In the genomic region with DNA sequence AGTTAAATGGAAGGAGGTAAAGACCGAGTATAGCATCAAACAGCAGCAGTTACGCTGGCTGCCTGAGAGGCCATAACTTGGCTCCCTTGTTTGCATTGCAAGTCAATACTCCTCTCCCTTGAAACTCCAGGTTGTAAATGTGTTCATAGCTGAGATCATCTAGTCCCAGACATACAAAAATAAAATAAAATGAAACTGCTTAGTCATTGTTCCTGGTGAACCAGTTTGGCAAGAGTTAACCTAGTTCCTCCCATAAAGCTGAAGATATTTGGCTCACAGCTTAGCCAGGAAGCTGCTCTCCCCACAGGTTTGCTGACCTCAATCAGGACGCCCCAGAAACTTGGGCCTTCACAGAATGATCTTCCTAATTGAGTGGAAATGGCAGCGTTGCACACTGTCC, we compare ENCODE assay signal across 18 mouse cellular contexts.
DNase-seq lines count a peak whose midpoint lies in the region; ATAC-seq lines count a peak whose summit lies in the region.
"Had no signal": no experiment of that assay in that cellular context is flagged by ENCODE, and none has a peak within 500 bp of the region (broad histone marks: within the 10 kb centered on the region; RNA-seq: fewer than 3 reads in every experiment).

No protein-coding gene starts in this region.

- peak overlapping the region; percentile 23; the same call in 1 of the 2 replicates for H3K27ac ChIP-seq in liver, embryonic 12.5 days
- no peak overlapping the region for H3K27ac ChIP-seq in liver, embryonic 11.5 days (ENCODE audit: low read depth, low read length)
- peak overlapping the region; percentile 44; the same call in 1 of the 2 replicates for H3K27ac ChIP-seq in brown adipose tissue, adult 24 weeks (replicated peaks; ENCODE audit: low read depth, low read length)
- peak overlapping the region; percentile 14; the same call in 1 of the 2 replicates for H3K27ac ChIP-seq in intestine, embryonic 16.5 days (ENCODE audit: low read length)
- peak overlapping the region; percentile 48; the same call in 1 of the 2 replicates for H3K27ac ChIP-seq in stomach, embryonic 15.5 days
- H3K27ac ChIP-seq: limb, embryonic 12.5 days; lung, embryonic 15.5 days had no signal

- H3K9ac ChIP-seq in liver, embryonic 12.5 days = no peak overlapping the region
- no peak overlapping the region for H3K9ac ChIP-seq in liver, embryonic 11.5 days (ENCODE audit: low read depth, low read length)
- H3K9ac ChIP-seq in intestine, embryonic 16.5 days (ENCODE audit: low read depth, low read length) = no peak overlapping the region
- no peak overlapping the region for H3K9ac ChIP-seq in stomach, embryonic 15.5 days
- H3K9ac ChIP-seq: forebrain, postnatal 0 days; limb, embryonic 12.5 days; lung, embryonic 15.5 days had no signal

- no peak overlapping the region for H3K4me2 ChIP-seq in liver, embryonic 12.5 days
- no peak overlapping the region for H3K4me2 ChIP-seq in liver, embryonic 11.5 days
- H3K4me2 ChIP-seq in intestine, embryonic 16.5 days (ENCODE audit: low read depth, low read length) = no peak overlapping the region
- H3K4me2 ChIP-seq in stomach, embryonic 15.5 days = no peak overlapping the region
- H3K4me2 ChIP-seq: limb, embryonic 12.5 days; lung, embryonic 15.5 days; midbrain, embryonic 11.5 days had no signal

- H3K9me3 ChIP-seq in liver, embryonic 12.5 days (replicated peaks) = no peaks in the 10 kb centered on the region
- no peaks in the 10 kb centered on the region for H3K9me3 ChIP-seq in liver, embryonic 11.5 days (ENCODE audit: control insufficient read depth, low read length)
- no peaks in the 10 kb centered on the region for H3K9me3 ChIP-seq in intestine, embryonic 16.5 days (ENCODE audit: control insufficient read depth, low read length)
- no peaks in the 10 kb centered on the region for H3K9me3 ChIP-seq in stomach, embryonic 15.5 days
- H3K9me3 ChIP-seq: limb, embryonic 12.5 days; lung, embryonic 15.5 days had no signal

- no peak overlapping the region for H3K4me3 ChIP-seq in liver, embryonic 12.5 days
- H3K4me3 ChIP-seq in liver, embryonic 11.5 days (ENCODE audit: low read depth, low read length) = no peak overlapping the region
- no peak overlapping the region for H3K4me3 ChIP-seq in brown adipose tissue, adult 24 weeks (ENCODE audit: insufficient read depth, low read depth, low read length)
- H3K4me3 ChIP-seq in intestine, embryonic 16.5 days (ENCODE audit: low read length) = no peak overlapping the region
- H3K4me3 ChIP-seq in stomach, embryonic 15.5 days (replicated peaks) = no peak overlapping the region
- H3K4me3 ChIP-seq: limb, embryonic 12.5 days; lung, embryonic 15.5 days had no signal

- no peaks in the 10 kb centered on the region for H3K36me3 ChIP-seq in liver, embryonic 12.5 days
- H3K36me3 ChIP-seq in liver, embryonic 11.5 days (ENCODE audit: control insufficient read depth, insufficient read depth, low read length) = no peaks in the 10 kb centered on the region
- H3K36me3 ChIP-seq in intestine, embryonic 16.5 days (ENCODE audit: control insufficient read depth, insufficient read depth, low read length) = no peaks in the 10 kb centered on the region
- H3K36me3 ChIP-seq in stomach, embryonic 15.5 days = no peaks in the 10 kb centered on the region
- H3K36me3 ChIP-seq: limb, embryonic 12.5 days; lung, embryonic 15.5 days had no signal

- no peak for ATAC-seq in liver, embryonic 12.5 days
- ATAC-seq in liver, embryonic 11.5 days (replicated peaks; ENCODE audit: low FRiP score) = no peak
- peak; percentile 76 for ATAC-seq in intestine, embryonic 16.5 days
- no peak for ATAC-seq in stomach, embryonic 15.5 days (ENCODE audit: insufficient read depth, low FRiP score, low read depth)
- ATAC-seq: forebrain, postnatal 0 days; inflammation-experienced regulatory T-cells, adult 6 months had no signal

- DNase-seq in liver, embryonic 11.5 days (ENCODE audit: low spot score) = no peak
- no peak for DNase-seq in layer of hippocampus, adult 11-12 months (ENCODE audit: low spot score)
- DNase-seq in left cerebral cortex, adult 9 months (ENCODE audit: low spot score in 2 of 2) = no peak
- no peak for DNase-seq in adrenal gland, adult 18-20 months (ENCODE audit: low spot score in 2 of 2)
- DNase-seq: cerebellum, adult 18-20 months; forebrain, postnatal 0 days; gastrocnemius, postnatal 36 days; retina, postnatal 1 day; spleen, adult 18-20 months; thymus, postnatal 36 days had no signal

- 53% methylated on average over 4 of the region's 4 CpGs for WGBS in liver, embryonic 12.5 days (ENCODE audit: insufficient replicate concordance)
- WGBS in liver, embryonic 11.5 days = 63% methylated on average over 4 of the region's 4 CpGs
- 46% methylated on average over 4 of the region's 4 CpGs for WGBS in intestine, embryonic 16.5 days
- WGBS in stomach, embryonic 15.5 days = 69% methylated on average over 4 of the region's 4 CpGs

- no peaks in the 10 kb centered on the region for H3K4me1 ChIP-seq in liver, embryonic 12.5 days
- 0 out of 2 replicates have a peak, but pooled peaks cover 5% of the 10 kb centered on the region for H3K4me1 ChIP-seq in liver, embryonic 11.5 days (replicated peaks; ENCODE audit: control insufficient read depth, insufficient read depth, low read length)
- H3K4me1 ChIP-seq in brown adipose tissue, adult 24 weeks (ENCODE audit: control insufficient read depth, insufficient read depth, insufficient read length, low read length) = peaks cover 4% of the 10 kb centered on the region
- H3K4me1 ChIP-seq in intestine, embryonic 16.5 days (ENCODE audit: control insufficient read depth, insufficient read depth, low read length) = peaks cover 8% of the 10 kb centered on the region; the same call in 1 of the 2 replicates
- 0 out of 2 replicates have a peak, but pooled peaks cover 3% of the 10 kb centered on the region for H3K4me1 ChIP-seq in stomach, embryonic 15.5 days
- H3K4me1 ChIP-seq: limb, embryonic 12.5 days; lung, embryonic 15.5 days had no signal

- no peaks in the 10 kb centered on the region for H3K27me3 ChIP-seq in liver, embryonic 12.5 days (replicated peaks)
- no peaks in the 10 kb centered on the region for H3K27me3 ChIP-seq in liver, embryonic 11.5 days (replicated peaks; ENCODE audit: control insufficient read depth, insufficient read depth, low read length)
- H3K27me3 ChIP-seq in intestine, embryonic 16.5 days (replicated peaks; ENCODE audit: control insufficient read depth, insufficient read depth, low read length) = no peaks in the 10 kb centered on the region
- no peaks in the 10 kb centered on the region for H3K27me3 ChIP-seq in stomach, embryonic 15.5 days (replicated peaks)
- H3K27me3 ChIP-seq: limb, embryonic 12.5 days; lung, embryonic 15.5 days had no signal
